Mouse (Mus musculus) MN1 (cell line): ENCODE results near the gene Fsd2.

Experiments
- DNase-seq: peaks from one replicate; pipeline ENCODE4 v3.0.0-alpha.2; 2016; ENCODE audit warnings: low spot score

Fsd2 gene

GRCm38 (mm10) chr7:81572610-81573268, 6.0 kb upstream of the Fsd2 start:
- peak; percentile 26 for DNase-seq

- DNase-seq, result peak; percentile 36
These were observed 5.2 kb upstream of the Fsd2 start for GRCm38 (mm10) chr7:81571941-81572441.

GRCm38 (mm10) chr7:81571108-81571940, 4.6 kb upstream of the Fsd2 start, which contains the start of gene Whamm:
Gene Whamm (plus strand): TSS chr7:81571266.
- peak; percentile 95 for DNase-seq

GRCm38 (mm10) chr7:81570752-81571107, 4.0 kb upstream of the Fsd2 start:
- DNase-seq, result no peak

- DNase-seq, result no peak
These were observed 3.5 kb upstream of the Fsd2 start for GRCm38 (mm10) chr7:81570271-81570670.

GRCm38 (mm10) chr7:81569851-81570250, 3.1 kb upstream of the Fsd2 start:
- DNase-seq, result no peak

- DNase-seq, result no peak
These were observed 652 bp upstream of the Fsd2 start for GRCm38 (mm10) chr7:81567396-81567795.

GRCm38 (mm10) chr7:81566332-81566731, 412 bp downstream of the Fsd2 start:
- no peak for DNase-seq

GRCm38 (mm10) chr7:81565381-81566055, 1.2 kb downstream of the Fsd2 start:
- peak; percentile 74 for DNase-seq

GRCm38 (mm10) chr7:81564766-81565165, 2.0 kb downstream of the Fsd2 start:
- no peak for DNase-seq

- DNase-seq, result no peak
These were observed 3.2 kb downstream of the Fsd2 start for GRCm38 (mm10) chr7:81563506-81564015.

- DNase-seq, result no peak
These were observed 5.5 kb downstream of the Fsd2 start for GRCm38 (mm10) chr7:81561211-81561610.

GRCm38 (mm10) chr7:81560101-81561049, 6.4 kb downstream of the Fsd2 start:
- no peak for DNase-seq

- no peak for DNase-seq
These were observed 7.3 kb downstream of the Fsd2 start for GRCm38 (mm10) chr7:81559231-81559980.

GRCm38 (mm10) chr7:81557985-81558360, 8.8 kb downstream of the Fsd2 start:
- no peak for DNase-seq

GRCm38 (mm10) chr7:81557252-81557984, 9.3 kb downstream of the Fsd2 start:
- no peak for DNase-seq

- DNase-seq, result no peak
These were observed 9.9 kb downstream of the Fsd2 start for GRCm38 (mm10) chr7:81556839-81557238.

- no peak for DNase-seq
These were observed 12.4 kb downstream of the Fsd2 start for GRCm38 (mm10) chr7:81554369-81554768.

- DNase-seq, result peak; percentile 27
These were observed 13.2 kb downstream of the Fsd2 start for GRCm38 (mm10) chr7:81553589-81553988.

- DNase-seq, result no peak
These were observed 17.9 kb downstream of the Fsd2 start for GRCm38 (mm10) chr7:81548864-81549263.
